Mouse (Mus musculus) embryonic fibroblast, embryonic 13.5 days (primary cell): ENCODE results near the gene Erc2. TPM values are rescaled to one million over a fixed set of nuclear protein-coding genes. Genes with fewer than 3 reads are reported as not detected.

ENCODE experiments used
- H3K27ac ChIP-seq: 2 replicates; pipeline ENCODE4 v1.5.1; 2012; ENCODE audit warnings: low read length, control low read depth, inconsistent platforms; ENCODE audit not compliant: insufficient read depth
- H3K4me1 ChIP-seq: 2 replicates; pipeline ENCODE4 v1.6.1; 2011; ENCODE audit warnings: low read length; ENCODE audit not compliant: control insufficient read depth, insufficient read depth
- H3K4me3 ChIP-seq: 2 replicates; pipeline ENCODE4 v1.5.1; 2011; ENCODE audit warnings: mild to moderate bottlenecking, control low read depth, low read length; ENCODE audit not compliant: insufficient read depth
- CTCF ChIP-seq: IDR thresholded peaks from 2 replicates; pipeline ENCODE4 v1.5.1; 2011; ENCODE audit warnings: mild to moderate bottlenecking, control low read depth, low read length, moderate library complexity, borderline replicate concordance; ENCODE audit not compliant: insufficient read depth
- POLR2A ChIP-seq: IDR thresholded peaks from 2 replicates; pipeline ENCODE4 v1.6.1; 2011; ENCODE audit warnings: low read depth, mild to moderate bottlenecking, control low read depth, low read length, moderate library complexity
- polyA plus RNA-seq: library from polyadenylated mRNA; stranded (reverse); fragments of >200 nt; gene quantifications from 2 replicates; pipeline ENCODE4 v1.2.4, GENCODE M21; 2011; ENCODE audit warnings: low read depth; ENCODE audit not compliant: missing spikeins, insufficient read length

Erc2 gene
- polyA plus RNA-seq, 1 experiment = 4.4 TPM

GRCm38 (mm10) chr14:28293921-28294320 lies 671.7 kb downstream of the Erc2 start:
- Histone ChIP-seq H3K4me3 (no peak overlapping the region), H3K4me1 (no peaks in the 10 kb centered on the region; the same call in none of the 2 replicates), H3K27ac (no peak overlapping the region)
- no peak for TF ChIP-seq CTCF
- TF ChIP-seq POLR2A = no peak

- H3K4me1 ChIP-seq = no peaks in the 10 kb centered on the region; the same call in 1 of the 2 replicates
- H3K4me3 ChIP-seq = no peak overlapping the region
- no peak overlapping the region for H3K27ac ChIP-seq
- no peak for TF ChIP-seq POLR2A
- TF ChIP-seq CTCF = no peak
Measured at GRCm38 (mm10) chr14:28295145-28295544, 672.9 kb downstream of the Erc2 start.

DNA sequence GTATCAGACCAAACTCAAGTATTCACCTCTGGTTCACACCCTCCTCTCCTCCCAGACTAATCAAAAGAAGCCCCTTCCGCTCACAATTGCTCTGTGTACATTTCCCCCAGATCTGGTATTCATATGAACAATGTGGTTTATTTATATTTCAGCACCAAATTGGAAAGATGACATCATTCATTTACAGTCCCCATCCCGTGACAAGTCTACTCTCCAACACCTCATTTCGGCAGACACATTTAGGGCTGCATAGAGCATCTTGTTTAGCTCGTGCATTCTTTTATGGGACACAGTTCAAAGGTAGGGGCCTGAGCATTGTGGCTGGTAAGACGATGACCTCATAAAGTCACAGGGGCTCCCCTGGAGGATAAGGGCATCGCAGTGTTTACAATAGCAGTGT lies 677.9 kb downstream of the Erc2 start:
- H3K4me1 ChIP-seq = no peaks in the 10 kb centered on the region; the same call in 1 of the 2 replicates
- H3K4me3 ChIP-seq = no peak overlapping the region
- TF ChIP-seq POLR2A = no peak
- no peak for TF ChIP-seq CTCF
- H3K27ac ChIP-seq = no peak overlapping the region

DNA sequence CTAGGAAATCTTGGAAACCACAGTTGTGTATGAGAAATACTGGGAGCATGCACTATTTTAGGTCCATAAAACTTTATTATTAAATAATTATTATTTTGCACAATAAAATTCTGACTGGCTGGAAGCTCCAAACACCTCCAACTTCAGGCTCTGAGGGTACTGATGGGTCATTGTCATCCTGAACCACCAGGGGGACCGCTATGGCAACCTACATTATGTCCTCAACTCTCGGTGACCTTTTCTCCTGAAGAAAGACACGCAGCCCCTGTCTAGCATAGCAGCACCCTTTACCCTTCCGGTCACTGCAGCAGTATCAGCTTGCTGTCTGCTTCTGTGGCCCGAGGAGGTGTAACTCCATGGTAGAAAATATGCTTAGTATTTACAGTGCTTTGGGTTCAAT lies 679.0 kb downstream of the Erc2 start:
- Histone ChIP-seq H3K27ac (no peak overlapping the region), H3K4me1 (no peaks in the 10 kb centered on the region), H3K4me3 (no peak overlapping the region)
- TF ChIP-seq CTCF (peak; percentile 8; the same call in 1 of the 2 replicates), POLR2A (no peak)

DNA sequence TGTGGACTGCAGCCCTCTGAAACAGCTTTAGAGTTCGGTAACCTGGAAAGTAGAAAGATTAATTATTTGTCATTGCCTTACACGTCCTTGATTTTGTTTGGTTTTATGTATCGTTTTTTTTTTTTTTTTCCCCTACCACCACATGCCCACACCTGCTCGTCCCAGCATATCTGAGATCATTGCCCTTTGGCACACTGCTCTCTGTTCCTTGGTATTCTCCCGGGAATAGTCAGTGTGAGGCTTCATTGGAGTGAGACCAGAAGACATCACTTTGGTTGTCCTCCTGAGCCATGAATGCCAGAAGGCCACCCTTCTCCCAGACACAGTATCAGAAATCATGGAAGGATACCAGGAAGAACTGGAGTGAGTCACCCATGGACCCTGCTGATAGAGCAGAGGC lies 681.9 kb downstream of the Erc2 start:
- TF ChIP-seq POLR2A (no peak), CTCF (no peak)
- no peaks in the 10 kb centered on the region for H3K4me1 ChIP-seq
- H3K27ac ChIP-seq = no peak overlapping the region
- H3K4me3 ChIP-seq = no peak overlapping the region

DNA sequence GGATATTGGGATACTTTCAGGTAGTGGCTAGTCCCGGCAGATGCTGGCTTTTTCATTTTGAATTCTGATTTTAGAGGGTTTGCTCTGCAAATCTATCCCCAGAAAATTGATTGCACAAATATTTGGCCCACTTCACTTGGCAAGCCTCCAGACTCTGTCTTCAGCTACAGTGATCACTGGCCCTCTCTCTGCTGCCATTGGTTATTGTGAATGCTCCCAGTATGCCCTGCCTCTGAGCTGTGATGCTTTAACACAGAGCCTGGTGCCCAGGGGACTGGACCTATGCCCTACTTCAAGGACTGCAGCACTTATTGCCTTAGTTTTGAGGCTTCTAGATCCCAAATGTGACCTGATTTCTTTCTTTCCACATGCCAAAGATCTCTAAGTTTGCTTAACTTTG lies 686.4 kb downstream of the Erc2 start:
- TF ChIP-seq POLR2A = no peak
- TF ChIP-seq CTCF = no peak
- H3K4me3 ChIP-seq = no peak overlapping the region
- H3K27ac ChIP-seq = no peak overlapping the region
- H3K4me1 ChIP-seq = no peaks in the 10 kb centered on the region

GRCm38 (mm10) chr14:28316851-28317250 lies 694.6 kb downstream of the Erc2 start:
- no peak overlapping the region for H3K4me3 ChIP-seq
- no peak overlapping the region for H3K27ac ChIP-seq
- no peak for TF ChIP-seq CTCF
- TF ChIP-seq POLR2A = no peak
- no peaks in the 10 kb centered on the region for H3K4me1 ChIP-seq

- Histone ChIP-seq H3K27ac (no peak overlapping the region), H3K4me1 (no peaks in the 10 kb centered on the region)
- TF ChIP-seq CTCF (no peak), POLR2A (no peak)
Measured at GRCm38 (mm10) chr14:28321916-28322534, 699.8 kb downstream of the Erc2 start.

DNA sequence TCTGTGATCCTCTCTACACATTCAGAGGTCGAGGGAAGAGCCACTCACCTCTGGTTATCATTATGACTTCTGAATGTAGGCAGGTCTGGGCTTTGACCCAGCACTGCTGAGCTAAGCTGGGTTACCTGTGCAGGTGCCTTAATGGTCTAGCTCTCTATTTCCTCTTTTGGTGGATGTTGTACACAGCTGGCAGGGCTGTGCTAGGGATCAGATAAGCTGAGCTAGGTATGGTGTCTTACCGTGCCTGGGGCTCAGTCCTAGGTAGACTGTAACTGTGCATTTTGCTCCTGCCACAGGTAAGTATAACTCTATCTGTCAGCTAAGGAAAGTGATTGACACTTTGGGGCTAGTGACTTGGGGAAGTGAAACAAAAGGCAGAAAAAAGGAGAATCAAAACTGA lies 701.0 kb downstream of the Erc2 start:
- TF ChIP-seq POLR2A = no peak
- no peak for TF ChIP-seq CTCF
- Histone ChIP-seq H3K4me1 (no peaks in the 10 kb centered on the region), H3K4me3 (no peak overlapping the region), H3K27ac (no peak overlapping the region)

More at GRCm38 (mm10) chr14:28321916-28322534, 699.8 kb downstream of the Erc2 start:
- no peak overlapping the region for H3K4me3 ChIP-seq

- Histone ChIP-seq H3K4me1 (no peaks in the 10 kb centered on the region), H3K4me3 (no peak overlapping the region), H3K27ac (no peak overlapping the region)
- no peak for TF ChIP-seq CTCF
- TF ChIP-seq POLR2A = no peak
Measured at GRCm38 (mm10) chr14:28323727-28324126, 701.5 kb downstream of the Erc2 start.
